Mouse (Mus musculus) kidney, postnatal 36 days (tissue): ENCODE data around the gene Rufy3.

Experiments used
- DNase-seq, 2 experiments: peaks; one replicate each; pipeline ENCODE4 v3.0.0; 2021 to 2022; ENCODE audit warnings: mixed read lengths in 2 of 2

The Rufy3 gene

GRCm38 (mm10) chr5:88629987-88630386, 65.1 kb downstream of the Rufy3 start:
- no peak for DNase-seq

GRCm38 (mm10) chr5:88630883-88631282, 66.0 kb downstream of the Rufy3 start:
- peak; percentile 63 to 79 for DNase-seq

- DNase-seq: no peak
These were observed 66.7 kb downstream of the Rufy3 start for GRCm38 (mm10) chr5:88631545-88631944.

GRCm38 (mm10) chr5:88632463-88632862, 67.6 kb downstream of the Rufy3 start:
- peak; percentile 88 for DNase-seq

- no peak for DNase-seq
These were observed 69.2 kb downstream of the Rufy3 start for GRCm38 (mm10) chr5:88634076-88634475.

GRCm38 (mm10) chr5:88642786-88643185, 77.9 kb downstream of the Rufy3 start:
- peak; percentile 41 to 58 for DNase-seq

- peak; percentile 16 to 57 for DNase-seq
These were observed 78.7 kb downstream of the Rufy3 start for GRCm38 (mm10) chr5:88643491-88643890.

GRCm38 (mm10) chr5:88644901-88645300, 80.1 kb downstream of the Rufy3 start:
- DNase-seq: peak; percentile 21 to 50

- peak; percentile 65 to 79 for DNase-seq
These were observed 80.6 kb downstream of the Rufy3 start for GRCm38 (mm10) chr5:88645405-88645804.

GRCm38 (mm10) chr5:88649250-88650173, 84.7 kb downstream of the Rufy3 start:
- no peak for DNase-seq

- no peak for DNase-seq
These were observed 87.7 kb downstream of the Rufy3 start for GRCm38 (mm10) chr5:88652589-88652988.

- DNase-seq: no peak
These were observed 93.0 kb downstream of the Rufy3 start for GRCm38 (mm10) chr5:88657868-88658267.

GRCm38 (mm10) chr5:88663151-88663550, 98.3 kb downstream of the Rufy3 start:
- DNase-seq: no peak

- DNase-seq: no peak
These were observed 99.0 kb downstream of the Rufy3 start for GRCm38 (mm10) chr5:88663875-88664274.

- DNase-seq: peak; percentile 63 to 74
These were observed 110.0 kb downstream of the Rufy3 start for GRCm38 (mm10) chr5:88674703-88675442.

- DNase-seq: peak; percentile 96 to 98
These were observed 110.9 kb downstream of the Rufy3 start, which contains the start of gene Grsf1 for GRCm38 (mm10) chr5:88675443-88676387. Gene Grsf1 (minus strand): TSS chr5:88676171.

GRCm38 (mm10) chr5:88678929-88679328, 114.1 kb downstream of the Rufy3 start:
- DNase-seq: no peak

- DNase-seq: no peak
These were observed 114.5 kb downstream of the Rufy3 start for GRCm38 (mm10) chr5:88679341-88679740.

- no peak for DNase-seq
These were observed 115.7 kb downstream of the Rufy3 start for GRCm38 (mm10) chr5:88680567-88680966.

GRCm38 (mm10) chr5:88683706-88684105, 118.9 kb downstream of the Rufy3 start:
- DNase-seq: no peak

- no peak for DNase-seq
These were observed 119.4 kb downstream of the Rufy3 start for GRCm38 (mm10) chr5:88684226-88684625.

GRCm38 (mm10) chr5:88685306-88685705, 120.5 kb downstream of the Rufy3 start:
- DNase-seq: no peak
